Mouse (Mus musculus) MEL (cell line): ENCODE results near the gene Urad. TPM values are rescaled to one million over a fixed set of nuclear protein-coding genes. Genes with fewer than 3 reads are reported as not detected.

ENCODE experiments used
- DNase-seq: peaks from one replicate; pipeline ENCODE4 v3.0.0; 2011; ENCODE audit warnings: low read depth, low spot score
- H3K27ac ChIP-seq: 2 replicates; pipeline ENCODE4 v1.5.1; 2012; ENCODE audit warnings: low read depth, mild to moderate bottlenecking, control low read depth, low read length, moderate library complexity; ENCODE audit not compliant: control insufficient read depth
- H3K27me3 ChIP-seq, 2 experiments: fragments of 150-350 bp in 1 of 2; sonication (generic) in 1 of 2; 2 replicates each; pipeline ENCODE4 v1.6.1; 2012; ENCODE audit warnings: low read length in 2 of 2, mild to moderate bottlenecking in 2 of 2, improper control_type of control experiment in 1 of 2, moderate library complexity in 1 of 2; ENCODE audit not compliant: insufficient read depth in 2 of 2, control insufficient read depth in 1 of 2
- H3K36me3 ChIP-seq, 2 experiments: 2 replicates each; pipeline ENCODE4 v1.6.1; 2012 to 2014; ENCODE audit warnings: low read length in 2 of 2, improper control_type of control experiment in 1 of 2, inconsistent platforms in 1 of 2, mild to moderate bottlenecking in 1 of 2; ENCODE audit not compliant: insufficient read depth in 2 of 2, control insufficient read depth in 1 of 2
- H3K4me1 ChIP-seq, 2 experiments: fragments of 150-350 bp in 1 of 2; sonication (generic) in 1 of 2; 2 replicates each; pipeline ENCODE4 v1.6.1; 2012; ENCODE audit warnings: low read length in 2 of 2, improper control_type of control experiment in 1 of 2, mild to moderate bottlenecking in 1 of 2; ENCODE audit not compliant: insufficient read depth in 2 of 2, control insufficient read depth in 1 of 2
- H3K4me3 ChIP-seq, 2 experiments: fragments of 150-350 bp in 1 of 2; sonication (generic) in 1 of 2; 2 replicates each; pipeline ENCODE4 v1.5.1; 2012; ENCODE audit warnings: low read depth in 2 of 2, low read length in 2 of 2, mild to moderate bottlenecking in 2 of 2, moderate library complexity in 2 of 2, control low read depth in 1 of 2, improper control_type of control experiment in 1 of 2; ENCODE audit not compliant: control insufficient read depth in 1 of 2, insufficient read depth in 1 of 2
- H3K79me2 ChIP-seq: 2 replicates; pipeline ENCODE4 v1.6.1; 2012; ENCODE audit warnings: mild to moderate bottlenecking, low read length, moderate library complexity; ENCODE audit not compliant: control insufficient read depth, poor library complexity, insufficient read depth
- H3K9ac ChIP-seq: 2 replicates; pipeline ENCODE4 v1.6.1; 2012; ENCODE audit warnings: low read depth, mild to moderate bottlenecking, control low read depth, low read length, moderate library complexity; ENCODE audit not compliant: control insufficient read depth, poor library complexity, severe bottlenecking
- H3K9me3 ChIP-seq: fragments of 150-350 bp; sonication (generic); replicated peaks from 2 replicates; pipeline ENCODE4 v1.6.1; 2012; ENCODE audit warnings: mild to moderate bottlenecking, low read length, improper control_type of control experiment, moderate library complexity; ENCODE audit not compliant: insufficient read depth
- BHLHE40 ChIP-seq: IDR thresholded peaks from 2 replicates; pipeline ENCODE4 v1.6.1; 2012; ENCODE audit warnings: low read depth, mild to moderate bottlenecking, inconsistent platforms, low read length, improper control_type of control experiment, borderline replicate concordance
- CTCF ChIP-seq, 3 experiments: IDR thresholded peaks in 2 of 3; conservative IDR thresholded peaks in 1 of 3; 2 replicates each; pipeline ENCODE4 v1.5.1; 2011 to 2012; ENCODE audit warnings: low read length in 3 of 3, low read depth in 2 of 3, mild to moderate bottlenecking in 2 of 3, improper control_type of control experiment in 1 of 3, inconsistent platforms in 1 of 3, mixed read lengths in 1 of 3, moderate library complexity in 1 of 3; ENCODE audit not compliant: control insufficient read depth in 1 of 3, insufficient read depth in 1 of 3, poor library complexity in 1 of 3, severe bottlenecking in 1 of 3
- E2F4 ChIP-seq: IDR thresholded peaks from 2 replicates; pipeline ENCODE4 v1.6.1; 2011; ENCODE audit warnings: low read depth, low read length, improper control_type of control experiment, borderline replicate concordance
- ELF1 ChIP-seq: IDR thresholded peaks from 2 replicates; pipeline ENCODE4 v1.6.1; 2014; ENCODE audit warnings: low read depth, mild to moderate bottlenecking, inconsistent platforms, low read length, improper control_type of control experiment, moderate library complexity
- EP300 ChIP-seq, 2 experiments: IDR thresholded peaks; 2 replicates each; pipeline ENCODE4 v1.6.1; 2011; ENCODE audit warnings: improper control_type of control experiment in 2 of 2, low read length in 2 of 2, low read depth in 1 of 2, mild to moderate bottlenecking in 1 of 2
- GABPA ChIP-seq: IDR thresholded peaks from 2 replicates; pipeline ENCODE4 v1.6.1; 2012; ENCODE audit warnings: low read depth, mild to moderate bottlenecking, inconsistent platforms, low read length, improper control_type of control experiment, moderate library complexity
- HCFC1 ChIP-seq: IDR thresholded peaks from 2 replicates; pipeline ENCODE4 v1.6.1; 2012; ENCODE audit warnings: low read depth, mild to moderate bottlenecking, inconsistent platforms, low read length, improper control_type of control experiment, moderate library complexity
- MEF2A ChIP-seq: IDR thresholded peaks from 2 replicates; pipeline ENCODE4 v1.6.1; 2014; ENCODE audit warnings: low read depth, mild to moderate bottlenecking, inconsistent platforms, low read length, improper control_type of control experiment; ENCODE audit not compliant: poor library complexity, insufficient replicate concordance, severe bottlenecking; ENCODE audit errors: extremely low read depth
- NELFE ChIP-seq: IDR thresholded peaks from 2 replicates; pipeline ENCODE4 v1.6.1; 2011; ENCODE audit warnings: low read depth, low read length, improper control_type of control experiment
- NRF1 ChIP-seq: IDR thresholded peaks from 2 replicates; pipeline ENCODE4 v1.6.1; 2014; ENCODE audit warnings: low read depth, mild to moderate bottlenecking, inconsistent platforms, low read length, improper control_type of control experiment, moderate library complexity; ENCODE audit not compliant: poor library complexity, insufficient read depth, severe bottlenecking
- POLR2AphosphoS5 ChIP-seq: IDR thresholded peaks from 2 replicates; pipeline ENCODE4 v1.6.1; 2012; ENCODE audit warnings: low read depth, borderline replicate concordance, mild to moderate bottlenecking, inconsistent platforms, low read length, moderate library complexity, mixed read lengths
- RAD21 ChIP-seq: IDR thresholded peaks from 2 replicates; pipeline ENCODE4 v1.6.1; 2011; ENCODE audit warnings: mild to moderate bottlenecking, low read depth, low read length, improper control_type of control experiment
- SMC3 ChIP-seq: IDR thresholded peaks from 2 replicates; pipeline ENCODE4 v1.6.1; 2011; ENCODE audit warnings: low read depth, low read length, improper control_type of control experiment
- TBP ChIP-seq: IDR thresholded peaks from 2 replicates; pipeline ENCODE4 v1.8.0; 2011; ENCODE audit warnings: low read depth, low read length, improper control_type of control experiment
- ZKSCAN1 ChIP-seq: IDR thresholded peaks from 2 replicates; pipeline ENCODE4 v1.6.1; 2012; ENCODE audit warnings: low read depth, mild to moderate bottlenecking, inconsistent platforms, low read length, improper control_type of control experiment, moderate library complexity
- ZNF384 ChIP-seq: IDR thresholded peaks from 2 replicates; pipeline ENCODE4 v1.6.1; 2012; ENCODE audit warnings: low read depth, mild to moderate bottlenecking, inconsistent platforms, low read length, improper control_type of control experiment
- polyA plus RNA-seq, 2 experiments: library from polyadenylated mRNA; stranded (reverse) in 1 of 2; unstranded in 1 of 2; fragments of >175 nt in 1 of 2; fragments of >200 nt in 1 of 2; gene quantifications; 2 replicates each; pipeline versions ENCODE4 v1.2.1 to v1.2.4; 2012; ENCODE audit warnings: low replicate concordance in 2 of 2, low read depth in 1 of 2; ENCODE audit not compliant: insufficient read length in 2 of 2, insufficient read depth in 1 of 2, missing spikeins in 1 of 2
- total RNA-seq: library from RNA; depleted of rRNA; stranded (reverse); fragments of 300-350 nt; gene quantifications from 2 replicates; pipeline ENCODE4 v1.2.3, GENCODE M21; 2012

The Urad gene
- total and polyA plus RNA-seq, 3 experiments, result not detected

DNA sequence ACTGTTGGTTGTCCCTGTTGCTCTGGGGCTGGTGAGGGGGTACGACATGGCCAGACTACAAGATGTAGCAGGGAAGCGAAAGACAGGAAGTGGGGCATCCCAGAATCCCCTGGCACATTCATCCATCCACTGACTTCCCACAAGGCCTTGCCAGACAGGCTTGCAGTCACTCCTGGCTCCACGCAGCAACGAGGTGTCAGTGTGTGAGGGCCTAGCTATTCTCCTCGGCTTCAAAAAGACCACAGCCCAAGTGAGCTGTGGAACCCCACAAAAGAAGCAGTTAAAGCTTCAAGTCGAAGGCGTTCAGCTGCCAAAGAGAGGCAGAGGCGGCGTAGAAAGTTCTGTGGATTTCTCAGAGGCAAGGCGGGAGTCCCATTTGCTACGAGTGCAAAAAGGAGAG is 36.2 kb upstream of the Urad start:
- Histone ChIP-seq H3K36me3 (no peaks in the 10 kb centered on the region), H3K4me3 (no peak overlapping the region), H3K27me3 (no peaks in the 10 kb centered on the region; a peak in 1 of 4 replicates), H3K9ac (no peak overlapping the region), H3K27ac (no peak overlapping the region), H3K4me1 (no peaks in the 10 kb centered on the region), H3K79me2 (no peaks in the 10 kb centered on the region), H3K9me3 (no peaks in the 10 kb centered on the region)
- TF ChIP-seq NELFE (no peak), E2F4 (no peak), NRF1 (no peak), BHLHE40 (no peak), ELF1 (no peak), MEF2A (no peak), POLR2AphosphoS5 (no peak)
- DNase-seq, result no peak

DNA sequence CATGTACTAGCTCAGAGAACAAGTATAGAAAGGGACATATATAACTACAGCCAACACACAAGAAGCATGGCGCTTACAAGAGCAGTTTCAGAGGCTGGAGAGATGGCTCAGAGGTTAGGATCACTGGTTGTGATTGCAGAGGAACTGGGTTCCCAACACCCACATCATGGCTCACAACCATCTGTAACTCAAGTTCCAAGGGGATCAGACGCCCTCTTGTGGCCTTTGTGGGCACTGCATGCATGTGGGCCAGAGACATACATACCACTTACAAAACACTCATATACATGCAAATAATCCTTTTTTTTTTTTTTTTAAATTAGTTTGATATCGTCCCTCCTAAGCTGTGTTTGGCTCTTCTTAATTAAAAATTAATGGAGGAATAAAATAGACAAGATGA is 35.3 kb upstream of the Urad start:
- DNase-seq, result peak; percentile 58
- Histone ChIP-seq H3K27ac (no peak overlapping the region), H3K27me3 (no peaks in the 10 kb centered on the region; a peak in 1 of 4 replicates), H3K79me2 (no peaks in the 10 kb centered on the region), H3K9ac (no peak overlapping the region), H3K36me3 (no peaks in the 10 kb centered on the region), H3K4me3 (no peak overlapping the region), H3K9me3 (no peaks in the 10 kb centered on the region), H3K4me1 (no peaks in the 10 kb centered on the region)
- TF ChIP-seq CTCF (IDR thresholded peaks at IDR 0.05 in 2 of 3, conservative IDR thresholded peaks at IDR 0.05 in 1 of 3; ENCODE audit: control insufficient read depth in 1 of 3, insufficient read depth in 1 of 3, low read depth in 2 of 3, low read length in 3 of 3, poor library complexity in 1 of 3, severe bottlenecking in 1 of 3), result peak; percentile 69 to 95 (median 80)
- peak; percentile 54 for TF ChIP-seq SMC3
- no peak for TF ChIP-seq TBP
- TF ChIP-seq GABPA, result no peak
- TF ChIP-seq BHLHE40, result no peak
- TF ChIP-seq EP300 (IDR thresholded peaks at IDR 0.05; ENCODE audit: low read depth in 1 of 2, low read length in 2 of 2), result no peak
- peak; percentile 23 for TF ChIP-seq RAD21
- no peak for TF ChIP-seq ZKSCAN1
- no peak for TF ChIP-seq HCFC1
- no peak for TF ChIP-seq ZNF384
